Mouse (Mus musculus): ENCODE data around the gene Mrpl55.
A peak's percentile ranks its signal among the peaks of the same experiment; 100 is the strongest.
"Not testable (repeated sequence)": the region's sequence is repeated elsewhere in the genome, so short reads cannot be mapped to it uniquely, and the experiment has no call there.

Gene Mrpl55

GRCm38 (mm10) chr11:59191231-59192058 is 10.8 kb upstream of the Mrpl55 start:
- peak; percentile 86 to 88 for DNase-seq (ENCODE audit: low spot score in 2 of 2)

GRCm38 (mm10) chr11:59192059-59192386 is 10.3 kb upstream of the Mrpl55 start, which contains the start of gene Guk1:
TSS of gene Guk1 (minus strand) at chr11:59192212.
- DNase-seq (ENCODE audit: low spot score in 2 of 2), result no peak

- no peak for DNase-seq (ENCODE audit: low spot score in 2 of 2)
Measured at GRCm38 (mm10) chr11:59196230-59196629, 6.1 kb upstream of the Mrpl55 start.

DNA sequence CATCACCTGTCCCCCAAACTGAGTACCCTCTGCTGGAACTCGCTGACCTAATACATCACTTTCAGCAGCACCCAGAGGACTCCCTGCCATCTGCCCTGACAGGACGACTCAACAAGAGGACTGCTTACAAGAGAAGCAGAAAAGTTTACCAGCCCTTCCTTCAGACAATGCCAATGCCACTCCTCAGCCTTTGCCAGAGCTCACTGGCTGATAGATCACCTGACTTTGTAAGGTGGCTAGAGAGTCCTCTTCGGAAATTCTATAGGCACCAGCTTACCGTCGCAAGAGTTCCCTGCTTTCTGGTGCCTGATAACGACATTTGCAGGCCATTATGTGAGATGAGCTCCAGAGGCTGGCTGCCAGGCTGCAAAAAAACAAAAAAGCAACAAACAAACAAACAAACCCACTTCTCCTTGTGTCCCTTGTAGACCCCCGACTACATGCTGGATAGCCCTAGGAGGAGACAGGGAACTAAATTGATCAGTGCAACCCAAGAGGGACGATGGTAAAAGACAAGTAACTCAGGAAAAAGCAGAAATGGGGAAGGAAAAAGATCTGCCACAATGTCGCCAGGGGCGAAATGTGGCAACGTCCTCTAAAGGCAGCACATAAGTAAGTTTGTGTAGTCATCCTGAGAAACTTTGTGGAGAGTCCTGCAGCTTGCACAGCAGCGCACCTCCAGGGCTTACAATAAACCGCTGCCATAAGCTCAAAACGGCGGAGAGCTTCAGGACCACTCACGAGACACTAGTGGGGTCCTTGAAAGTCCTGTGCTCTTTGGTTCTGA is 877 bp upstream of the Mrpl55 start:
- DNase-seq (ENCODE audit: low spot score in 2 of 2), result no peak

DNA sequence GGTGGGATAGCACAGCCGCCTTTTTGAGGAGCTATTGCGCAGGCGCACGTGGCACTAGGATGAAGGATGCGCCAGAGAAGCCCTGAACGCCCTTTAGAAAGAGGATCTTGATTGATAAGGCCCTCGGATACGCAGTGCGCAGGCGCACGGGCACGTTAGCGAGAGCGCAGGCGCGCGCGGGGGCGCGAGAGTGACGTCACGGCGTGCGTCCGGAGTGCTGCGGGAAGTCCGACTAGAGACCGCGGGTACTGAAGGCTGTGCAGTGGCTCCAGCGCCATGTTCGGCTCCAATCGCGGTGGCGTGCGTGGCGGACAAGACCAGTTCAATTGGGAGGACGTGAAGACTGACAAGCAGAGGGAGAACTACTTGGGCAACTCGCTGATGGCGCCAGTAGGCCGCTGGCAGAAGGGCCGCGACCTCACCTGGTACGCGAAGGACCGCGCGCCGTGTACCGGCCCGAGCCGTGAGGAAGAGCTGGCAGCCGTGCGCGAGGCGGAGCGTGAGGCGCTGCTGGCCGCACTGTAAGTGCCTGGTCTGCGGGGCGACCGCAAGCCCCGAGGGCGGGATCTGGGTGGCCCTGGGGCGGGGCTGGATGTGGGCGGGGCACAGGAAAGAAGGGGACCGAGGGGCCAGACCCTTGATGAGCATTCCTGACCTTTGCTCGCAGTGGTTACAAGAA is 6.0 kb downstream of the Mrpl55 start, which contains the start of gene 2310033P09Rik:
Gene 2310033P09Rik, plus strand, starts transcription at position 169 of the 679 bp plus-strand sequence.
- DNase-seq (ENCODE audit: low spot score in 2 of 2), result peak; percentile 91

- peak; percentile 62 to 70 for DNase-seq (ENCODE audit: low spot score in 2 of 2)
Measured at GRCm38 (mm10) chr11:59209003-59209441, 6.7 kb downstream of the Mrpl55 start.

DNA sequence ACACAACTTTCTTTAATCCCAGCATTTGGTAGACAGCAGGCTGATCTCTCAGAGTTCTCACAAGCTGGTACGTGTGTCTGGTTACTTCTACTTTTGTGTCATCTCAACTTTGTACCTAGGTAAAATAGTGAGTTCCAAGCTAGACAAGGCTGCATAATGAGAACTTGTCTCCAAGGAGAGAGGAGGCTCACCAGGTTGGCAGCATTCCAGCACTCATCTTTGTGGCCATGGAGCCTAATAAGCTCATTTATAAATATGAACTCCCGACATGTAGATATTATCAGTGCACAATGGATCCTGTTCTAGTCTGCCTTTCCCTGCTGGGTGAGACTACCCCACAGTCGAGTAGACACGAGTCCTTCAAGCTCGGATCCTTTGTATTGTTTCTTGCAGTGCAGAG is 7.3 kb downstream of the Mrpl55 start:
- DNase-seq (ENCODE audit: low spot score in 2 of 2), result peak in 1 of 2 experiments; percentile 59

DNA sequence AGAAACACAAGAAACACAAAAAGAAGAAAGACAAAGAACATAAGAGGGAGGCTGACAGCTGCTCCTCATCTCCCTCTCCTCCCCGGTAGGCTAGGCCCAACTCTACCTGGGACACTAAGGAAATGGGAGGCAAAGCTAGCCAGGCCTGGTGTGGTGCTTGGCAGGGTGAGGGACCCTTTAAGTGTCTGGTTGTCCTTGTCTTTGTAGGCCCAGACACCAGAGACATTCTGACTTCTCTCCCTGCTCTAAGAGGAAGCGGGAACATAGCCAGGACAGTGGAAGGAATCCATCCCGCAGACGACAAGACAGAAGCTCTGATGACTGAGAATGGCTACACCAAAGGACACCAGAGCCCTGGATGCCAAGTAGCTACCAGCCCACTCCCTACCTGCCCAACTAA is 7.7 kb downstream of the Mrpl55 start:
- DNase-seq (ENCODE audit: low spot score in 2 of 2), result no peak

DNA sequence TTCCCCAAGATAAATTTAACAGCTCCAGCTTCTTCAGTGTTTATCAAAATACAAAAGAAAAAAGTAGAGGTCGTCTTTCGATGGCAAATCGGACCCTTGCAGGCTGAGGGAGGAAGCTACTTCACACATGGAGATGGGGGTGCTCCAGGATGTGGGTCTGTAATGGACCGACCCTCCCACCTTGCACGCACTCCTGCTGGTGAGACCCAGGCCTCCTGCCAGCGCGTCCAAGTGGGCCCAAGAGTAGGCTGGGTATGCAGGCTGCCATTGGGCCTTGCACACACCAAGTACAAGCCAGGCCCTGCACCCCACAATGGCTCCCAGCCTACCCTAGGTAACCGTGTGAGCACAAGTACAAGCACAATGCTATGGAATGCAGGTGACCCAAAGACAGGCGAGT is 9.3 kb downstream of the Mrpl55 start:
- not testable (repeated sequence) for DNase-seq (ENCODE audit: low spot score in 2 of 2)

DNA sequence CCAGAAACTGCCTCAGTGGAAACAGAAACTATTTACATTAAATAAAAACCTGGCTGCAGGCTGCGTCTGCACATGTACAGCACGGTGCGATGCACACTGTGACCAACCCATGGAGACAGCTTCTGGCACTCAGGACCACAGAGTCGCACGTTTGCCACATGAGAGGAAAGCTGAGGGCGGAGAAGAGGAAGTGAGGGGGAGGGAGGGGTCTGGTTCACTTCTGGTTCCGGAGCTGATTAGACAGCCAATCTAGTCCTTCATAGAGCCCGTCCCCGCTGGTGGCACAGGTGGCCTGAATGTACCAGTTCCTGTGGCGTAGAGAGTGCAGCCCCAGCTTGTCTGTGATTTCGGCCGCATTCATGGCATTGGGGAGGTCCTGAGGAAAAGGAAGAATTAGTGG is 10.0 kb downstream of the Mrpl55 start:
- DNase-seq (ENCODE audit: low spot score in 2 of 2), result not testable (repeated sequence)

- DNase-seq (ENCODE audit: low spot score in 2 of 2), result no peak
Measured at GRCm38 (mm10) chr11:59212892-59213494, 10.7 kb downstream of the Mrpl55 start.

GRCm38 (mm10) chr11:59216955-59217354 is 14.7 kb downstream of the Mrpl55 start:
- DNase-seq (ENCODE audit: low spot score in 2 of 2), result no peak

DNA sequence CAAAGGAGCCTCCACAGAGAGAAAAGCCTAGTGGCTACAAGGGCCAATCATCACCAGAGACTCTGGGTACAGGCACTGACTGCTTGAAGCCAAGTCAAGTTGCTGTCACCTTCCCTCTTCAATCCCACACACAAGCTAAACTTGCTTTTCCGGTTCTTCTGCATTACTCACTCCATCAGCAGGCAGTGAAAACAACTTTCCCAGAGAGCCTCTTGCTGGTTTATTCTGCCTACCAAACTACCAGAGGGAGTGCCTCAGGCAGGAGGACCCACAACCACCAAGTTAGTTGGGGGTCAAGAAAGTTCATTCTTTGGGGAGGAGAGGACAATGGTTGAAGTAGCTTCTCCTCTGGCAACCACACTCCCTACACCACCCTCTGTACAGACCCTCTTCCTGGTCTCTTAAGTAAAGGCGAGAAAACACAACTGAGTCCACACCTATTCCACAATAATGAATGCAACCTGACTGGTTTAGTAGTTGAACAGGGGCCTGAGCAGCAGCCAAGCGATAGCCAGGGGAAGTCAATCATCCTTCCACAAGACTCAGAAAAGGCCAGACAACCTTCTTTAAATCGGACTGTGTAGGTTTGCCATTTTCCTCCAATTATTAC is 16.2 kb downstream of the Mrpl55 start:
- no peak for DNase-seq (ENCODE audit: low spot score in 2 of 2)

DNA sequence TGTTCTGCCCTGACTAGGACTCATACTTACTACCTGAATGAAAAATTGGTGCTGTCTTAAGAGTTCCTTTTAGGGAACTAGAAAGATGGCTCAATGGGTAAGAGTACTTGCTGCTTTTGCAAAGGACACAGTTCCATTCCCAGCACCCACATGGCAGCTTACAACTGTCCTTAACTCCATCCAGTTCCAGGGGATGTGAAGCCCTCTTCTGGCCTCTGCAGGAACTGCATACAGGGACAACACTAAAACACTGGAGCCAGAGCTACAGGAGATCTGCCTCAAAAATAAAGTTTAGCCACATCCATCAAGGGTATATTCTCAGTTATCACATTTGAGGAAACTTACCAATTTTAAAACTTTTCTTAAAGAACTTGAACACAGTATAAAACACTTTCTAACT is 16.8 kb downstream of the Mrpl55 start:
- no peak for DNase-seq (ENCODE audit: low spot score in 2 of 2)

DNA sequence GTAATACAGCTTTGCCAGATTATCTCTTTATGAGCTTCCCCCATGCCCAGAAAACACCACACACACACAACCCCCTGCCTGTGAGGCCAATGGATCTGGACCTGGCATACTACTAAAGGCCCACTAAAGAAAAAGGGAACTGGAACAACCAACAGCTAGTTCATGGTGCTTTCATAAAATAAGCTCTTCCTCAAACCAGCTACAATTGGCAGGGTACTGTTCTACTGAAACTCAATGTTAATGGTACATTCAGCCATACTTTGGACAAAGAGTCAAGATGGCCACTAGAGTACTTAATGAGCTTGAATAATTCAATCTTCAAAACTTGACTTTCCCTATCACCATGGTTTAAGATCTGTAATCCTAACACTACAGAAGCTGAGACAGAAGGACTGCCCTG is 19.3 kb downstream of the Mrpl55 start:
- DNase-seq (ENCODE audit: low spot score in 2 of 2), result no peak

GRCm38 (mm10) chr11:59222306-59222705 is 20.0 kb downstream of the Mrpl55 start:
- no peak for DNase-seq (ENCODE audit: low spot score in 2 of 2)

- no peak for DNase-seq (ENCODE audit: low spot score in 2 of 2)
Measured at GRCm38 (mm10) chr11:59224025-59224424, 21.7 kb downstream of the Mrpl55 start.

GRCm38 (mm10) chr11:59224470-59224869 is 22.2 kb downstream of the Mrpl55 start:
- no peak for DNase-seq (ENCODE audit: low spot score in 2 of 2)

GRCm38 (mm10) chr11:59225167-59225566 is 22.9 kb downstream of the Mrpl55 start:
- no peak for DNase-seq (ENCODE audit: low spot score in 2 of 2)

DNA sequence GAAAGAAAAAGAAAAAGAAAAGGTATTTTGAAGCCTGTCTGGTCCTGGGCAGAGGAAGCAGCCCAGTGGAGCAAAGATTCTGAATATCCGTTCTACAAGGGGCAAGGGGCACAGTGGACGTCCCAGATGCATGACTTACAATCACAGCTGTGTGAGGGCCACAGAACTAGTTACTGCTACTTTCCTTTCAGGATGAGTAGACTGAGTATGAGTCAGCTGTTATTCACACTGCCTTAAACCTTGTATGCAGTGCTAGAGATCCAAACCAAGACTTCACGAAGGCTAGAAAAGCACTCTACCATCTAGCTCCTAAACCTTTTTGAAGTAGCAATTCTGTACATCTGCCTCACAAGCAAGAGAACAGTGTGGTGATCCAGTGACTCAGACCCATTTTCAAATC is 24.0 kb downstream of the Mrpl55 start:
- no peak for DNase-seq (ENCODE audit: low spot score in 2 of 2)
